Mouse (Mus musculus): ENCODE results near the gene Bhlha15.

Gene Bhlha15

GRCm38 (mm10) chr5:144189950-144190583, at the start of gene Bhlha15:
Bhlha15 (plus strand) TSS chr5:144190286.
- peak in 1 of 2 experiments; percentile 54 for DNase-seq (ENCODE audit: low spot score in 2 of 2)

GRCm38 (mm10) chr5:144143531-144143930, 46.6 kb upstream of the Bhlha15 start:
- DNase-seq (ENCODE audit: low spot score in 2 of 2): no peak

GRCm38 (mm10) chr5:144146898-144147297, 43.2 kb upstream of the Bhlha15 start:
- DNase-seq (ENCODE audit: low spot score in 2 of 2): no peak

GRCm38 (mm10) chr5:144149530-144149929, 40.6 kb upstream of the Bhlha15 start:
- no peak for DNase-seq (ENCODE audit: low spot score in 2 of 2)

- no peak for DNase-seq (ENCODE audit: low spot score in 2 of 2)
Measured at GRCm38 (mm10) chr5:144151270-144151669, 38.8 kb upstream of the Bhlha15 start.

- peak in 1 of 2 experiments; percentile 29 for DNase-seq (ENCODE audit: low spot score in 2 of 2)
Measured at GRCm38 (mm10) chr5:144154528-144154927, 35.6 kb upstream of the Bhlha15 start.

GRCm38 (mm10) chr5:144158604-144159003, 31.5 kb upstream of the Bhlha15 start:
- peak; percentile 45 to 74 for DNase-seq (ENCODE audit: low spot score in 2 of 2)

GRCm38 (mm10) chr5:144159137-144159536, 30.9 kb upstream of the Bhlha15 start:
- no peak for DNase-seq (ENCODE audit: low spot score in 2 of 2)

GRCm38 (mm10) chr5:144162080-144162812, 27.8 kb upstream of the Bhlha15 start:
- DNase-seq (ENCODE audit: low spot score in 2 of 2): no peak

GRCm38 (mm10) chr5:144162813-144163517, 27.1 kb upstream of the Bhlha15 start:
- peak; percentile 50 to 78 for DNase-seq (ENCODE audit: low spot score in 2 of 2)

- DNase-seq (ENCODE audit: low spot score in 2 of 2): no peak
Measured at GRCm38 (mm10) chr5:144165756-144166155, 24.3 kb upstream of the Bhlha15 start.

GRCm38 (mm10) chr5:144169275-144169975, 20.7 kb upstream of the Bhlha15 start:
- DNase-seq (ENCODE audit: low spot score in 2 of 2): no peak

- no peak for DNase-seq (ENCODE audit: low spot score in 2 of 2)
Measured at GRCm38 (mm10) chr5:144173648-144174047, 16.4 kb upstream of the Bhlha15 start.

GRCm38 (mm10) chr5:144178216-144178615, 11.9 kb upstream of the Bhlha15 start:
- no peak for DNase-seq (ENCODE audit: low spot score in 2 of 2)

GRCm38 (mm10) chr5:144181249-144181648, 8.8 kb upstream of the Bhlha15 start:
- DNase-seq (ENCODE audit: low spot score in 2 of 2): no peak

- DNase-seq (ENCODE audit: low spot score in 2 of 2): no peak
Measured at GRCm38 (mm10) chr5:144182542-144183247, 7.4 kb upstream of the Bhlha15 start.

GRCm38 (mm10) chr5:144183248-144183559, 6.9 kb upstream of the Bhlha15 start:
- no peak for DNase-seq (ENCODE audit: low spot score in 2 of 2)

GRCm38 (mm10) chr5:144183647-144184335, 6.3 kb upstream of the Bhlha15 start:
- no peak for DNase-seq (ENCODE audit: low spot score in 2 of 2)

- no peak for DNase-seq (ENCODE audit: low spot score in 2 of 2)
Measured at GRCm38 (mm10) chr5:144184350-144185045, 5.6 kb upstream of the Bhlha15 start.

- DNase-seq (ENCODE audit: low spot score in 2 of 2): no peak
Measured at GRCm38 (mm10) chr5:144188422-144188821, 1.7 kb upstream of the Bhlha15 start.
